Mouse (Mus musculus): Measurements from ENCODE around the gene Camta1.
A peak's percentile ranks its signal among the peaks of the same experiment; 100 is the strongest.

Camta1 gene

GRCm38 (mm10) chr4:151682831-151683488 is 178.7 kb downstream of the Camta1 start:
- no peak for DNase-seq (ENCODE audit: low spot score)

- no peak for DNase-seq (ENCODE audit: low spot score)
Observed at GRCm38 (mm10) chr4:151672452-151672851, 189.2 kb downstream of the Camta1 start.

GRCm38 (mm10) chr4:151666411-151666901 is 195.2 kb downstream of the Camta1 start:
- no peak for DNase-seq (ENCODE audit: low spot score)

- DNase-seq (ENCODE audit: low spot score): no peak
Observed at GRCm38 (mm10) chr4:151661486-151661885, 200.2 kb downstream of the Camta1 start.

GRCm38 (mm10) chr4:151656427-151656826 is 205.2 kb downstream of the Camta1 start:
- DNase-seq (ENCODE audit: low spot score): no peak

- DNase-seq (ENCODE audit: low spot score): no peak
Observed at GRCm38 (mm10) chr4:151655637-151656385, 205.9 kb downstream of the Camta1 start.

- no peak for DNase-seq (ENCODE audit: low spot score)
Observed at GRCm38 (mm10) chr4:151655227-151655626, 206.4 kb downstream of the Camta1 start.

GRCm38 (mm10) chr4:151642418-151642817 is 219.3 kb downstream of the Camta1 start:
- DNase-seq (ENCODE audit: low spot score): no peak

GRCm38 (mm10) chr4:151640971-151641370 is 220.7 kb downstream of the Camta1 start:
- DNase-seq (ENCODE audit: low spot score): no peak

GRCm38 (mm10) chr4:151638941-151639340 is 222.7 kb downstream of the Camta1 start:
- DNase-seq (ENCODE audit: low spot score): no peak

- DNase-seq (ENCODE audit: low spot score): no peak
Observed at GRCm38 (mm10) chr4:151637348-151637747, 224.3 kb downstream of the Camta1 start.

GRCm38 (mm10) chr4:151634771-151635170 is 226.9 kb downstream of the Camta1 start:
- no peak for DNase-seq (ENCODE audit: low spot score)

GRCm38 (mm10) chr4:151633795-151634194 is 227.9 kb downstream of the Camta1 start:
- DNase-seq (ENCODE audit: low spot score): no peak

GRCm38 (mm10) chr4:151632321-151632720 is 229.4 kb downstream of the Camta1 start:
- DNase-seq (ENCODE audit: low spot score): no peak

- DNase-seq (ENCODE audit: low spot score): no peak
Observed at GRCm38 (mm10) chr4:151630664-151631063, 231.0 kb downstream of the Camta1 start.

- no peak for DNase-seq (ENCODE audit: low spot score)
Observed at GRCm38 (mm10) chr4:151630231-151630630, 231.4 kb downstream of the Camta1 start.

GRCm38 (mm10) chr4:151619541-151620016 is 242.1 kb downstream of the Camta1 start:
- DNase-seq (ENCODE audit: low spot score): no peak

GRCm38 (mm10) chr4:151618420-151619310 is 243.0 kb downstream of the Camta1 start:
- no peak for DNase-seq (ENCODE audit: low spot score)

- no peak for DNase-seq (ENCODE audit: low spot score)
Observed at GRCm38 (mm10) chr4:151611621-151612020, 250.1 kb downstream of the Camta1 start.

GRCm38 (mm10) chr4:151610266-151610665 is 251.4 kb downstream of the Camta1 start:
- DNase-seq (ENCODE audit: low spot score): no peak

- peak; percentile 35 for DNase-seq (ENCODE audit: low spot score)
Observed at GRCm38 (mm10) chr4:151604907-151605306, 256.8 kb downstream of the Camta1 start.

GRCm38 (mm10) chr4:151604481-151604880 is 257.2 kb downstream of the Camta1 start:
- peak; percentile 68 for DNase-seq (ENCODE audit: low spot score)
